Mouse (Mus musculus) lung, postnatal 36 days (tissue): Measurements from ENCODE around the gene Atg4c.

Experiments used
- DNase-seq: peaks from one replicate; pipeline ENCODE4 v3.0.0; 2022; ENCODE audit warnings: mixed read lengths

Atg4c gene

GRCm38 (mm10) chr4:99186412-99187125, 7.2 kb upstream of the Atg4c start:
- DNase-seq: peak; percentile 60

GRCm38 (mm10) chr4:99192640-99193039, 1.1 kb upstream of the Atg4c start:
- DNase-seq: no peak

DNA sequence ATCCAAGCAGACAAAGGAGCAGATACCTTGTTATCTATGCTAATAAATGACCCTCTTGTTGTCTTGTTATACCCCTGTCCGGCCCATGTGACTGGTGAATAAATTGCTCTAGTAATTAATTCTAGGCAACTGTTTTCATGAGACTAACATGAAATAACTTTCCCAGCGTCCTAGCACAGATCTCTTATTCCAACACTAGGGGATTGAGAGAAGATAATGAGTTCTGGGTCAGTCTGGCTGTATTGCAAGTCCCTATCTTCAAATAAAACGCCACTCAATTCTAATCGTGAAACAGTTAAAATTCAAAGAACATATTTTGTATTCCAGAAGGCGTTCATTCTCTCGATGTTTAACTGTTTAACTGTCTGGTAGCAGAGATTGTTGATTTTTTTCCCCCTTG, 520 bp upstream of the Atg4c start:
- DNase-seq: no peak

- DNase-seq: no peak
Measured at GRCm38 (mm10) chr4:99194826-99195225, 1.1 kb downstream of the Atg4c start.

- DNase-seq: no peak
Measured at GRCm38 (mm10) chr4:99198721-99199120, 5.0 kb downstream of the Atg4c start.

GRCm38 (mm10) chr4:99199757-99200251, 6.1 kb downstream of the Atg4c start:
- DNase-seq: peak; percentile 75

DNA sequence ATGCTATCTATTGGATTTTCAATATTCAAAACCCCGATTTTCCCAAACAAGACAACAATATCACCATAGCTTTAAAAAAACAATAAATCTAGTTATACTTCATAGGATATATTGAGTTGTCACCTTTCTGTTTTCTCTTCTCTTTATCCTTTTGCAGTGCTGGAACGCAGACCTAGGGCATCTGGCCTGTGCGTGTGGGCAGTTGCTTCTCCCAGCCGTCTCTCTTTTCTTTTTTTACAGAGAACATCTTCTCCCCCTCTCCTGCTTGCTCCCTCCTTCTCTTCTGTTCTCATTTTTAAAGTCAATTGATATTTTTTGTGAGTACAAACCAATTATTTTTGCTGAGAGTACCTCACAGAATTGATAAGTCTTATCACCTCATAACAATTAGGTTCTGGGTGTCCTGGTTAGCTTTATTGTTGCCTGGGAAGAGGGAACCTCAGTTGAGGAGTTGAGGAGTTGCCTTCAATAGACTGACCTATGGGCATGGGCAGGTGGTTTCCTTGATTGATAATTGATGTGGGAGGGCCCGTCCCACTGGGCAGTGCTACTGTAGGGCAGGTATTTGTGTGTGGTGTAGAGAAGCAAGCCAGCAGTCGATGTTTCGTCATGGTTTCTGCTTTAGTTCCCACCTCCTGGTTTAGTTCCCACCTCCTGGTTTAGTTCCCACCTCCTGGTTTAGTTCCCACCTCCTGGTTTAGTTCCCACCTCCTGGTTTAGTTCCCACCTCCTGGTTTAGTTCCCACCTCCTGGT, 6.8 kb downstream of the Atg4c start:
- no peak for DNase-seq

- DNase-seq: no peak
Measured at GRCm38 (mm10) chr4:99205773-99206172, 12.0 kb downstream of the Atg4c start.

GRCm38 (mm10) chr4:99206356-99206755, 12.6 kb downstream of the Atg4c start:
- DNase-seq: no peak

DNA sequence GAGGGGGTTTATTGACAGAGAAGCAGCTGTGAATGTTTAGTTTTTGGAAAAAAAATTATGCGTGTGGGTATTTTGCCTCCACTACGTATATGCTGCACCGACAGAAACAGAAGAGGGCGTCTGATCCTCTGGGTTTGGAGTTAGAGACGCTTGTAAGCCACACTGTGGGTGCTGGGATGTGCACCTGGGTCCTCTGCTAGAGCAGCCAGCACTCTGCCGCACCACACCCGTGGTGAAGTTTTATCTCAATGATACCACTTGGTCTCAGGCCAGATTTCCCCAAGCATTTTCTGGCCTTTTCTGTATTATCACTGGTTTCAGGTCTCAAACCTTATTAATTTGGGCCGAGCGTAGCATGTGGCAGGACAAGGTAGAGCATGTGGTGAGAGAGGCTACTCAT, 16.4 kb downstream of the Atg4c start:
- DNase-seq: no peak

DNA sequence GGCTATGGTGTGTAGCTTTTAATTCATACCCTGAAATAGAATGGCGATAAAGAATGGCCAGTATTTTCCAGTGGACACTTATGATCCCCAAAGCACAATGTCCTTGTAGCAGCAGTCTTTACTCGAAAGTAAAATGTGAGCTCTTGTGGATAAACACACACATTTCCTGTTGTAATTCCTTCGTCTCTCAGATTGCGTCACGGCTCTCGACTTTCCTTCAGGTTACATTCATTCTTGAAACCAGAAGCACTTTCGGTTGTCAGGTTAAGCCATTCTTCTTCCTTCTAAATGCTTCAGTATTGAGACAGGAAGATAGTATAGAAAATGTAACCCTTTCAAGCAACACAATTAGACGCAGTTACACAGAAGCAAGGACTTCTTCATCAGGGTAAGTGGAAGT, 17.9 kb downstream of the Atg4c start:
- DNase-seq: peak; percentile 79

- no peak for DNase-seq
Measured at GRCm38 (mm10) chr4:99213123-99213522, 19.4 kb downstream of the Atg4c start.

GRCm38 (mm10) chr4:99222221-99222620, 28.5 kb downstream of the Atg4c start:
- no peak for DNase-seq

GRCm38 (mm10) chr4:99224790-99225189, 31.1 kb downstream of the Atg4c start:
- DNase-seq: peak; percentile 33

DNA sequence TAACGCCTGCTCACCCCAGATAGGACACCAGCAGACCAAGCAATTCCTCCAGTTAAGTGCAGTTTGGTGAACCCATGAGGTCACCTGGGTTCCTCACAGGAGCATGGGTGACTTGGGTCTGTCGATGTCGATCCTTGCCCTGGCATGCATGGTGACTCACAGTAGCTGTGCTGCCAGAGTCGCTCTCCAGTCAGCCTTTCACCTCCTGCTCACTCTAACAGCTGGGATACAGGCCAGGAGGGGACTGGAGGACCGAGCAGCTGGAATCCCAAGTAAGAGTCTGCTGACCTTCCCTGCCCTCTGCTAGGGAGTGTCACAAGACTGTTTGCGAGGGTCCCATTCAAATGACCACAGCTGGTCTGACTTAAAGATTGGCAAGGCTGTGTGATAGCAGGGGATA, 33.5 kb downstream of the Atg4c start:
- no peak for DNase-seq

DNA sequence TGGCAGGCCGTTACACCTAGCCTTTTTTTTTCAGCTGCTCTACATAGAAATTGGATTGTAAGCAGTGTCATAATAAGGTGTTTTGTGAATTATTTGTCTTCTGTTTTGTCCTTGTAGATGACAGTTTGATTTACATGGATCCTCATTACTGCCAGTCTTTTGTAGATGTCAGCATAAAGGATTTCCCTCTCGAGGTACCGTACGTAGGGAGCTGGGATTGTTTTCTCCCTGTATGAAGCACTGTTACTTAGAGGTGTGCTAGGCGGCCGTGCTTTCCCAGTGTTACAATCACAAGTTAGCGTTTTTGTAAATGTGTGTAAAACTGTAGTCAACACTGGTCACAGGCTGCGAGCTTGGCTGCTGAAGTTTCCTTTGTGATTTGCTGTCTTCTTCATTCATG, 35.6 kb downstream of the Atg4c start:
- no peak for DNase-seq

DNA sequence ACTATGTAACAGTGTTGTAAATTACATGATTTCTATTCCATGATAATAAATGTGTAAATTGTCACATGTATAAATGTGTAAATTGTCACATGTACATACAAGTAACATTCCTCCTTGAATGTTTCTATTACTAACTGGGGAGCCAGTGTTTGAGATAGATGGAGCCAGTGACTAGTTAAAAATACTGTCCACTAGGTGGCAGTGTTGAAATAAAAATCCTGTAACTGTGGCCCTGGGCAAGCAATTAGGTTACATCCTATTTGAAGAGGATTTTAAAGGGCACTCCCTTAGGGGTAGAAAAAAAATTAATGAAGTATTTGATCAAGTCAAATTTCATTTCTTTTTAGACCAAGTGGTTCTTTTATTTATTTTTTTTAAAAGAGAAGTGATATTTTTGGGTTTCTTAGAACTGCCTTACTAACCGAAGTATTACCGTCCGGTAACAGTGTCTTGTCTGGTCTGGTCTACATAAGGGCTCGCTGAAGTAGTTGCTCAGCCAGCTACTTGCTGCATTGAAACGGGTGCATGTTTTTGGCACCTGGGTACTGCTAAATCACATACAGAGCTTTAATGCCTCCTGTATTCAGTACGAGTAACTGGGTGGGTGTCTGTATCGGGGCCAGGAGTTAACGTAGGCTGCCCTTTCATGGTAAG, 41.6 kb downstream of the Atg4c start:
- DNase-seq: peak; percentile 68

DNA sequence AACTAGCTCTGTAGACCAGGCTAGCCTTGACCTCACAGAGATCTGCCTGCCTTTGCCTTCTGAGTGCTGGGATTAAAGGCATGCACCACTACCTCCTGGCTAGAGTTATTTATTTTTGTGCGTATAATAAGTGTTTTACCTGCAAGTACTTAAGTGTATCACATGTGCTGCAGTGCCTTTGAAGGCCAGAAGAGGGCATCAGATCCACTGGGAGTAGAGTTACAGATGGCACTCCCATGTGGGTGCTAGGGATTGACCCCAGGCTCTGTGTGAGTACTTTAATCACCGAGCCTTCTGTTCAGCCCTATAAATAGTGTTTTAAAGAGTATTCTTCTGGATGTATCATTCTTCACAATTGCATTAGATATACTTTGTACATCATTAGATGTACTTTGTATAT, 44.6 kb downstream of the Atg4c start:
- no peak for DNase-seq

DNA sequence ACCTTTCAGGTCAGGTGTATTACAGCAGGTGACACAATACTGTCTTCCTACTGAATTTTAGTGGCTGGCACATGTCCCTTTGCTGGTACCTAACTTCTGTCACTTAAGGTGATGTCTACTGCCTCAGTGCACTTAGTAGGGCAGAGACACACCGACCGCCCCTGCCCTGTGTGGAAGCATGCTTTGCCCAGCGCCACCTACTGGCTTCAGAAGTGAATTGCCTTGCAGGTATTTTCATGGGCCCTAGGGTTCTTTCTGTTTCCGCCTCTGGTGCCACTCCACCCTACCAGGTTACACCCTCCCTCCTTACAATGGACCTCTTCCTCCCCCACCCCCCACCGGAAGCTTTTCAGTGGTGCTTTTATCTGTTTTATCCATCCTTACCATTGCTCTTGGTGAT, 47.9 kb downstream of the Atg4c start:
- no peak for DNase-seq

DNA sequence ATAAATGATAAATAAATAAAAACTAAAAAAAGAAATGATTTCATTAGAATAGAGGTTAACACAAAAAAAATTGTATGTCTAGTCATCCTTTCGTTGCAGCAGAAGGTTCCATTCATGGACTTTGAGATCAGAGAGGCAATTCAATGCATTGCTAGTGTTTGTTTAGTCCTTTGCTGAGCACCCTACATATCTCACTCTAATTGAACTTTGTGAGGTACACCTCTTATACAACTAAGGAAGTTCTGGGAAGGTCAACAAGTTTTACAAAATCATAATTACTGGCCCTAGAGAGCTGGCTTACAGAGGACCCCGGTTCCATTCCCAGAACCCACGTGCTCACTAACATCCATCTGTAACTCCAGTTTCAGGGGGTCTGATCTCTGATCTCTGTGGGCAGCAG, 55.6 kb downstream of the Atg4c start:
- DNase-seq: no peak

DNA sequence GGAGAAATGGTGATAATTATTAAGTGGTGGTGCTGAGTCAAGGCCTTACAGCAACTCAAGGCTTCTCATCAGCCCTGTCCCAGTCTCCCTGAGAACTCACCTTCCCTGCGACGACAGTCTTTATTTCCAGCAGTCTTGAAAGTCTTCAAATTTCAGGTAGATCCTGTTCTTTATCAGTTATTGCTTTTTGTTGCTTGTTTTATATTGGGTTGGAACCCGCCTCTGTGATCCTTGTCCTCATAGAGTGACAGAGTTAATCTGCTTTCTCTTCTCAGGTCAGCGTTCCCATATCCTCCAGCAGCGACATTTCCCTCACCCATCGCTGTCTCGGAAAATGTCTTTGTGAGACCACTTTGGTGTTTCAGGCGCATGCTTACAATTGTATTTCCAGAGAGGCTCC, 56.1 kb downstream of the Atg4c start:
- DNase-seq: no peak

- no peak for DNase-seq
Measured at GRCm38 (mm10) chr4:99252957-99253356, 59.2 kb downstream of the Atg4c start.

DNA sequence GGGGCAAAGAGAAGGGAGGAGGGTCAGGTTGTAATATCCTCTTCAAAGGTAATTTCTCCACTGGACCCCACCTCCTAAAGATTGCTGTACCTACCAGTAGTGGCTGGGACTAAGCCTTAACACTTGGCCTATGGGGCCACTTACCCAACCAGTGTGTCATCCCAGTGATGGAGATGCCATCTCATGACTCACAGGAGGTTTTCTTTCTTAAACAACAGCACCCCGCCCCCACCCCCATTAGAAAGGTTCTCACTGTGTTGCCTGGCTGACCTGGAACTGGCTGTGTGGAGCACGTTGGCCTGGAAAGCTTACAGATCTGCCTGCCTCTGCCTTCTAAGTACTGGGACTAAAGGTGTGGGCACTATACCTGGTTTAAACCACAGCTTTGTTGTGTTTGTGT, 69.5 kb downstream of the Atg4c start:
- DNase-seq: no peak

DNA sequence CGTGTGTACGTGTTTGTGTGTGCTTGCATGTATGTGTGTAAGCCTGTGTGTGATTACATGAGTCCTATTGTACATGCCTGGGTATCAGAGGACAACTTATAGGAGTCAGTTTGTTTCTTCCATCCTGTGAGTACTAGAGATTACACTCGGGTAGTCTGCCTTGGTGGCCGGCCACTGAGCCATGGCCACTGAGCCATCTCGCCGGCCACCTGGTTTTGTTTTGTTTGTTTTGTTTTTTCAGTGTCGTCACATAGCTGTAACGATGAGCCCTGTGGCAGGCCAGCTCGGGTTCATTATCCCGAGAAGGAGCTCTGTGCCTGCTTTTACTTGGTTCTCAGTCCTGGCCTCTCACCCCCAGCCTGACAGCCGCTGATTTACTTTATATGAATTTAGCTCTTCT, 69.9 kb downstream of the Atg4c start:
- no peak for DNase-seq
